Mouse (Mus musculus) spleen, adult 12 weeks (tissue): ENCODE measurements around the gene Fam104a.
"Not testable (repeated sequence)": the region's sequence is repeated elsewhere in the genome, so short reads cannot be mapped to it uniquely, and the experiment has no call there.

ENCODE experiments used
- DNase-seq: peaks from one replicate; pipeline ENCODE4 v3.0.0; 2022; ENCODE audit warnings: low spot score

The Fam104a gene

DNA sequence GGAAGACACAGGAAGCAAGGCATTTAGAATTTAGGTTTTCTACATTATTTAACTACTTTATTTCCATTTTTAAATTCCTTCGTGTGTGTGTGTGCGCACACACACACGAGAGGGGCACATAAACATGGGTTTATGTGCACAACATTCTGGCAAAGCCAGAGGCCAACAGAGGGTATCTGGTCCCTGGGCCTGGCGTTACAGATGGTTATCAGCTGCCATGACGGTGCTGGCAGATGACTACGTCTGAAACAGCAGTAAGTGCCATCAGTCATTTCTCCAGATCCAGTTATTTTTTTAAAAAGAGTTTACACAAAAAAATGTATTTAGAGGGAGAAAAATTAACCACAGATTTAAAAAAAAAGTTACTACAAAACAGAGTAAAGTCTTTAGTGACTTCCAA, 17.8 kb downstream of the Fam104a start:
- no peak for DNase-seq

DNA sequence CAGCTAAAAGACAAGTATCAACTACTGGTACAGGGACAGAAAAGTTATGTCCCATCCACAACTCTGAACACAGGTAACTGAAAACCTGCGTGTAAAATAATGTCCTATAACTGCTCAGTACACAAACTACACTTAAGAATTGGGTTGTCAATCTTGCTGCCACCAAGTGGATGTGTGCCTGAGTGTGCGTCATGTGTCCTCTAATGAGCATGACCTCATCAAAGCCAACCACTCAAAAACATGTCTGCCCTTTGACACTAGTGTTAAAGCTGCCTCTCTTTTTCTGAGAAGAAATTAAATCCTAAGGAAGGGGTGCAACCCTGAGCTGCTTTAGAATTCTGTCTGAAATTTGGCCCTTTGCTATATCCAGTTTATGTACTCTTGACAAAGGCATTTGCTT, 19.7 kb downstream of the Fam104a start:
- DNase-seq: no peak

DNA sequence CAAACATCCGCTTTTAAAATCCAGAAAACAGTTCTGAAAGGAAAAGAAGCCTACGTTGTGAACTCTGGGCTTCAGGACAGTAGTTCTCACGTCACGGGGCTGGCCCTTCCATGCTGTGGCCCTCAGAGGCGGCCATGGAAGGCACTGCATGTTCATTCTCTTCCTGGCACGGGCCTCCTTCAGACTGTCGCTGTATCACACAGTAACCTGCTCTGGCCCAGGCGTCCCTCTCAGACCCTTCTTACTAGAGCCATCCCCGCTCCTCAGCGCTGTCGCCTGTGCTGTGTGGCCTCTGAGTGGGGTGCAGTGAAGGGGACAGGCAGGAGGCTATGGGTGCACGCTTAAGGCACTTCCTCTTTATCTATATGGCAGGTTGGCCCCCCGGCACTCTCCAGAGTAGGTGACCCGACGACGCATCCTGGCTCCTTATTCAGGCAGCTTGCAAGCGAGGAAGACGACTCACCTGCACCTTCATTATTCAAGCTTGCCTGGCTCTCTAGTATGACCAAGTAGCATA, 22.1 kb downstream of the Fam104a start:
- no peak for DNase-seq

- no peak for DNase-seq
Measured at GRCm38 (mm10) chr11:113660940-113661339, 23.0 kb downstream of the Fam104a start.

- not testable (repeated sequence) for DNase-seq
Measured at GRCm38 (mm10) chr11:113660213-113660612, 23.7 kb downstream of the Fam104a start.

- no peak for DNase-seq
Measured at GRCm38 (mm10) chr11:113658763-113659162, 25.2 kb downstream of the Fam104a start.

- DNase-seq: no peak
Measured at GRCm38 (mm10) chr11:113658319-113658718, 25.6 kb downstream of the Fam104a start.

- DNase-seq: no peak
Measured at GRCm38 (mm10) chr11:113657221-113657620, 26.7 kb downstream of the Fam104a start.

- no peak for DNase-seq
Measured at GRCm38 (mm10) chr11:113656511-113656932, 27.4 kb downstream of the Fam104a start.

- no peak for DNase-seq
Measured at GRCm38 (mm10) chr11:113654561-113655270, 29.2 kb downstream of the Fam104a start.

DNA sequence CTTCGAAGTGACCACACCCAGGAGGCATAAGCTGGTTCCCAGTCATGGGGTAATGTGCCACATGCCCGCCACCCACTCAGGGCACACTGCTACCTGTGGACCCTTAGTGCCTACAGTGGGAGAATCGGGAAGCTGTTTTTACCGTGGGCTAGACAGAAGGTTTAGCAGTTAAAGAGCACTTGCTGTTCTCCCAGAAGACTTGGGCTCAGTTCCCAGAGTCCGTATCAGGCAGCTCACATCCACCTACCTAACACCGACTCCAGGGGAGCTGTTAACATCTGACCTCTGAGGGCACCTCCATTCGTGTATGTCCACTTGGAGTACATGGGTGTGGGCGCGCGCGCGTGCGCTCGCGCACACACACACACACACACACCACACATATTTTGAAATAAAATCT, 29.9 kb downstream of the Fam104a start:
- DNase-seq: no peak

DNA sequence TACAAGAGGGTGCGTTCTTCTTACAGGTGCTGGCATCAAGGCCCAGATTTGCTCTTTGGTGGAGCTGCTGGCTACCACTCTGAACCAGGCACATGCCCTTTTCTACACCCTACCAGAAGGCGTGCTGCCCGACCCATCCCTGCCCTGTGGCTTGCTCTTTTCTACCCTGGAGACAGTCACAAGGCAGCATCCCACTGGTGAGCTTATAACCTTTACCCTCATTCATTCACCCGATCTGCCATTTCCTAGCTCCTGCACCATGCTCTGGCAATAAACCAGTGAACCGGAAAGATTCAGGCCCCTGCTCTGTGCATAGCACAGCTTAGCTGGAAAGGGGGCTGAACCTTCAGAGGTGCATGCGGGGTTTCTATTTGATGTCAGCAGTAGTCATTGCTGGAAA, 31.4 kb downstream of the Fam104a start:
- DNase-seq: no peak

DNA sequence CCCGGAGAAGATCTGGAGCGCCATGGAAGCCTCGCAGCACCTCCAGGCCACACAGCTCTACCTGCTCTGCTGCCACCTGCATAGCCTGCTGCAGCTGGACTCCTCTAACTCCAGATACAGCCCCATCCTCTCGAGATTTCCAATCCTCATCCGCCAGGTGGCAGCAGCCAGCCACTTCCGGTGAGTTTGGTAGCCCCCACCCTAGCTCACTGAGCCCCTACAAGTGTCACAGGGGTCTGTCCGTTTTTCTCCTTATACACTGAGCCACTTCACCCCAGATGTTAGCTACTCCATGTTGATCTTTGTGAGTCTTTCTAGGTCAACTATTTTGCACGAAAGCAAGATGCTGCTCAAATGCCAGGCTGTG, 32.1 kb downstream of the Fam104a start:
- no peak for DNase-seq

DNA sequence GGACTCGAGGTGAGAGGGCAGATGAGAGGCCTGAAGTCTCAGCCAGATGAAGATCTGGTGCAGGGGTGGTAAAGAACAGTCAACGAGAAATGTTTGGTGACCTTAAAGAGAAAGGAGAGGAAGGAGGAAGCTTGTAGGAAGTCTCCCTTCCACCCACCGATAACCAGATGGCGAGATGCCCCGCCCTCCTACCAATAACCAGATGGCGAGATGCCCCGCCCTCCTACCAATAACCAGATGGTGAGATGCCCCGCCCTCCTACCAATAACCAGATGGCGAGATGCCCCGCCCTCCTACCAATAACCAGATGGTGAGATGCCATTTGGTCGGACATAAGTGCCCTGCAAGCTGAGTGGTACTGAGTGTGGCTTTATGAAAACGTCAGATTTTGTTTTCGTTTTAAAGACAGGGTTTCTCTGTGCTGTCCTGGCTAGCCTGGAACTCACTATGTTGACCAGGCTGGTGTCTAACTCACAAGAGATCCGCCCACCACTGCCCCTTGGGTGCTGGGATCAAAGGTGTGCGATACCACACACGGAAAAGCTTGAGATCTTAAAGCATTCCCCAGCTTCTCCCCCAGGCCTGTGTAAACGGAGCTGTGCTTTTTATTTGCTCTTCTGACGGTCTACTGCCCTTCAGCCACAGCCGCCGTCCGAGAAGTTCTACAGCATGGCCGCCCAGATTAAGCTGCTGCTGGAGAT, 32.6 kb downstream of the Fam104a start:
- peak; percentile 68 for DNase-seq

- DNase-seq: peak; percentile 58
Measured at GRCm38 (mm10) chr11:113649353-113650210, 34.4 kb downstream of the Fam104a start, which contains the start of gene Slc39a11. Slc39a11 (minus strand) TSS chr11:113650079.

- DNase-seq: no peak
Measured at GRCm38 (mm10) chr11:113648690-113649352, 35.1 kb downstream of the Fam104a start, which contains the start of gene Cog1. Cog1 (plus strand) TSS chr11:113649169.

GRCm38 (mm10) chr11:113648152-113648551, 35.8 kb downstream of the Fam104a start:
- peak; percentile 75 for DNase-seq

GRCm38 (mm10) chr11:113645181-113645580, 38.8 kb downstream of the Fam104a start:
- DNase-seq: no peak

DNA sequence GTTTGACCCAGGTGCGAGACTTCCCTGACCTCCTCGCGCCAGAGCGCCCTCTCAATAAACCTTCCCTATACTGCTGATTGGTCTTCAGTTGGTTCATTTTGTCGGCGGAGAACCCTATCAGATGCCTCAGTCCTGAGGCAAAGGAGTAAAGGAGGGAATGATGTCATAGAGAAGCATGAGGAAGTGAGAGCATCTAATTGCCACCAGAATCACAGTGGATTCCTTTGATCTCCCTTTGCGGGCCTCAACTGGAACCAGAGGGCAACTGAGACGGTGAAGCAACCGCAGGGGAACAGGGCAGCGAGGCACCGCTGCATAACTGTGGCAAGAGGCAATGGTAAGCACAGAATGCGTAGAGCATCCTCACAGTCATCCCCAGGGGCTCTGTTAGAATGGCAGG, 45.3 kb downstream of the Fam104a start:
- DNase-seq: no peak

DNA sequence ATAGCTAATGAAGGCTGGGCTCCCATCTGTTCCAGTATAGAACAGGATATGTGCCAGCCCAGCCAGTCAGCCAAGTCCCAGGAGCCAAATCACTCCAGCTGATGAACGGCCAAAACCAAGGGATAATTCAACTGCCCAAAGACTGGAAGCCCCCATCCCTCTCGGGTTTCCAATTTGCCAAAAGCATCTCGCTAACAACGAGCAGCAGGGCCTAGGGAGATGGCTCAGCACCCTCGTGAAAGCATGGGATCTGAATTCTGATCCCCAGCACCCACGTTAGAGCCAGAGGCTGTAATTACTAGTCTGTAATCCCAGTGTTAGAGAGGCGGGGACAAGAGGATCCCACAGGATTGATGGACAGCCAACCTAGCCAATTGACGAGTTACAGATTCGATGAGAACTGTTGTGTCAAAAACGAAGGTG, 49.2 kb downstream of the Fam104a start:
- DNase-seq: no peak

GRCm38 (mm10) chr11:113633398-113633797, 50.6 kb downstream of the Fam104a start:
- no peak for DNase-seq

GRCm38 (mm10) chr11:113632303-113632702, 51.7 kb downstream of the Fam104a start:
- DNase-seq: no peak
